Mouse (Mus musculus) thymus, adult 2 months (tissue): Measurements from ENCODE around the gene Rcan3.

Experiments used
- CTCF ChIP-seq: fragments of 200-500 bp; IDR thresholded peaks from 2 replicates; pipeline ENCODE4 v1.5.1; 2012; ENCODE audit warnings: mild to moderate bottlenecking, control low read depth, low read length, moderate library complexity, borderline replicate concordance; ENCODE audit not compliant: control insufficient read depth, poor library complexity, insufficient read depth; ENCODE audit errors: extremely low read depth
- POLR2A ChIP-seq: fragments of 200-500 bp; IDR thresholded peaks from 2 replicates; pipeline ENCODE4 v1.6.1; 2012; ENCODE audit warnings: mild to moderate bottlenecking, low read length, control low read depth, moderate library complexity; ENCODE audit not compliant: control insufficient read depth, poor library complexity, insufficient read depth; ENCODE audit errors: extremely low read depth

DNA sequence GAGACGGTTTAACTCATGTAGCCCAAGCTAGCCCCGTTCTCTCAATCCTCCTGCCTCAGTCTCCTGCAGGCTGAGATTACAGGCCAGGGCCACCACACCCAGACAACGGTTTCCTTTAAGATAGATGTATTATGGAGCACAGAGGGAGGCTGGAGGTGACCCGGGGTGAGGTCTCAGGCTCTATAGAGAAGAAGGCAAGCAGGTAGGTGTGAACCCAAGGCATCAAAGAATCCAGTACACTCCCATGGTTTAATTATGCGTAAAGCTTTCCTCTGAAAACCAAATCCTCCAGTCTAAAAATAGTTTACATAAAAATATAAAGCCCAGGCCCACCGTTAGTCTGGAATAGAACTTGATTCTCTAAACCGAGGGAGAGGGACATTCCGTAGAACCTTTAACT, 20.2 kb downstream of the Rcan3 start:
- TF ChIP-seq CTCF: no peak
- no peak for TF ChIP-seq POLR2A
